Comparison of ENCODE assay signal across 25 mouse cellular contexts in the genomic region with DNA sequence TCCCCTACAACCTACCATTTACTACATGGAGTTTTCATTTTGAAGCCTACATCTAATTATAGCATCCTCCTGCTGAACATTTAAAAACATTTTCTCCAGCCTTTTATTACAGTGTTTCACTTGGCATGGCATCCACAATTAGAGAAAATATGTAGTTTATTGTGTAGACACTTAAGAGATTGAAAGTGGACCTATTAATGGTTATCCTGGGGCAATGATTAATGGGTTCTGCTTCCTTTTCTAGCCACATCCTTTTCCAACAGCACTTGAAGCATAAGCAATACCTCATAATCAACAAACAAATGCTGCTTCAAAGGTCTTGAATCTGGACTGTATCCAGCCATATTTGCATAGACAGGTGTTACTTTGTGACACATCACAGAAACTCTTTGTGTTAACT.
A peak's percentile ranks its signal among the peaks of the same experiment; 100 is the strongest.
DNase-seq lines count a peak whose midpoint lies in the region; ATAC-seq and TF ChIP-seq lines count a peak whose summit lies in the region.
"Had no signal": no experiment of that assay in that cellular context is flagged by ENCODE, and none has a peak within 500 bp of the region (broad histone marks: within the 10 kb centered on the region; RNA-seq: fewer than 3 reads in every experiment).

No protein-coding gene starts in this region.

- no peaks in the 10 kb centered on the region for H3K4me1 ChIP-seq in forebrain, embryonic 14.5 days (ENCODE audit: control insufficient read depth, insufficient read depth, low read length)
- H3K4me1 ChIP-seq in forebrain, embryonic 11.5 days (replicated peaks; ENCODE audit: control insufficient read depth, insufficient read depth, low read length) = no peaks in the 10 kb centered on the region
- H3K4me1 ChIP-seq in kidney, postnatal 0 days (replicated peaks; ENCODE audit: insufficient read depth, low read length) = no peaks in the 10 kb centered on the region
- H3K4me1 ChIP-seq in kidney, embryonic 15.5 days = no peaks in the 10 kb centered on the region
- no peaks in the 10 kb centered on the region for H3K4me1 ChIP-seq in forebrain, postnatal 0 days (ENCODE audit: insufficient read depth)
- H3K4me1 ChIP-seq: heart, embryonic 12.5 days; heart, embryonic 15.5 days had no signal

- H3K36me3 ChIP-seq in forebrain, embryonic 14.5 days (ENCODE audit: control insufficient read depth, insufficient read depth, low read length) = no peaks in the 10 kb centered on the region
- no peaks in the 10 kb centered on the region for H3K36me3 ChIP-seq in forebrain, embryonic 11.5 days (ENCODE audit: control insufficient read depth, insufficient read depth, low read length)
- no peaks in the 10 kb centered on the region for H3K36me3 ChIP-seq in kidney, postnatal 0 days (ENCODE audit: insufficient read depth, low read length)
- no peaks in the 10 kb centered on the region for H3K36me3 ChIP-seq in kidney, embryonic 15.5 days
- no peaks in the 10 kb centered on the region for H3K36me3 ChIP-seq in forebrain, postnatal 0 days (ENCODE audit: insufficient read depth)
- H3K36me3 ChIP-seq: G1E; heart, embryonic 12.5 days; heart, embryonic 15.5 days had no signal

- no peak overlapping the region for H3K9ac ChIP-seq in forebrain, embryonic 14.5 days (ENCODE audit: low read length)
- no peak overlapping the region for H3K9ac ChIP-seq in forebrain, embryonic 11.5 days (ENCODE audit: low read length)
- no peak overlapping the region for H3K9ac ChIP-seq in kidney, postnatal 0 days (ENCODE audit: low read depth, low read length)
- H3K9ac ChIP-seq in kidney, embryonic 15.5 days = no peak overlapping the region
- H3K9ac ChIP-seq in forebrain, postnatal 0 days = no peak overlapping the region
- H3K9ac ChIP-seq: heart, embryonic 12.5 days; heart, embryonic 15.5 days; hindbrain, embryonic 14.5 days had no signal

- TF ChIP-seq CTCF in kidney, postnatal 0 days (IDR thresholded peaks at IDR 0.05; ENCODE audit: low read depth) = no peak
- no peak for TF ChIP-seq CTCF in forebrain, postnatal 0 days (IDR thresholded peaks at IDR 0.05; ENCODE audit: low read depth)

- H3K27ac ChIP-seq in forebrain, embryonic 14.5 days (ENCODE audit: low read depth, low read length) = no peak overlapping the region
- no peak overlapping the region for H3K27ac ChIP-seq in forebrain, embryonic 11.5 days (ENCODE audit: low read depth, low read length)
- no peak overlapping the region for H3K27ac ChIP-seq in kidney, postnatal 0 days
- no peak overlapping the region for H3K27ac ChIP-seq in kidney, embryonic 15.5 days
- no peak overlapping the region for H3K27ac ChIP-seq in forebrain, postnatal 0 days (ENCODE audit: low read depth, low read length)
- H3K27ac ChIP-seq: heart, embryonic 15.5 days; hindbrain, embryonic 14.5 days; hindbrain, postnatal 0 days had no signal

- DNase-seq in forebrain, embryonic 14.5 days (ENCODE audit: low spot score) = peak; percentile 41
- DNase-seq in forebrain, embryonic 11.5 days (ENCODE audit: low spot score) = no peak
- DNase-seq in kidney, postnatal 0 days (ENCODE audit: low spot score) = peak; percentile 6
- DNase-seq in forebrain, postnatal 0 days = peak; percentile 7
- no peak for DNase-seq in adrenal gland, postnatal 36 days
- DNase-seq: adrenal gland, adult 2 months; adrenal gland, postnatal 14 days; B cell, adult 2 months; cerebellum, adult 18-20 months; cerebellum, adult 9-10 months; cerebellum, postnatal 14 days; gastrocnemius, postnatal 25 days; heart, adult 18-20 months; heart, postnatal 10 days; heart, postnatal 36 days had no signal

- no peak overlapping the region for H3K4me2 ChIP-seq in forebrain, embryonic 14.5 days (ENCODE audit: low read length)
- H3K4me2 ChIP-seq in forebrain, embryonic 11.5 days (ENCODE audit: low read depth, low read length, severe bottlenecking) = no peak overlapping the region
- no peak overlapping the region for H3K4me2 ChIP-seq in kidney, postnatal 0 days (ENCODE audit: low read length)
- H3K4me2 ChIP-seq in kidney, embryonic 15.5 days = no peak overlapping the region
- H3K4me2 ChIP-seq in forebrain, postnatal 0 days (ENCODE audit: low read depth) = no peak overlapping the region
- H3K4me2 ChIP-seq: heart, embryonic 12.5 days; heart, embryonic 15.5 days; hindbrain, embryonic 14.5 days had no signal

- no peaks in the 10 kb centered on the region for H3K27me3 ChIP-seq in forebrain, embryonic 14.5 days (replicated peaks; ENCODE audit: control insufficient read depth, insufficient read depth, low read length)
- H3K27me3 ChIP-seq in forebrain, embryonic 11.5 days (ENCODE audit: control insufficient read depth, insufficient read depth, low read length) = no peaks in the 10 kb centered on the region
- no peaks in the 10 kb centered on the region for H3K27me3 ChIP-seq in kidney, postnatal 0 days (ENCODE audit: insufficient read depth, low read length)
- H3K27me3 ChIP-seq in kidney, embryonic 15.5 days = no peaks in the 10 kb centered on the region
- no peaks in the 10 kb centered on the region for H3K27me3 ChIP-seq in forebrain, postnatal 0 days (ENCODE audit: insufficient read depth, low read length)
- H3K27me3 ChIP-seq: CH12.LX; heart, embryonic 12.5 days; heart, embryonic 15.5 days had no signal

- ATAC-seq in forebrain, embryonic 14.5 days = peak; percentile 40; the same call in 1 of the 2 replicates
- no peak for ATAC-seq in forebrain, embryonic 11.5 days (replicated peaks; ENCODE audit: low FRiP score)
- no peak for ATAC-seq in kidney, postnatal 0 days (replicated peaks; ENCODE audit: low FRiP score, low read depth)
- no peak for ATAC-seq in kidney, embryonic 15.5 days (replicated peaks; ENCODE audit: low FRiP score)
- ATAC-seq in forebrain, postnatal 0 days = peak; percentile 12; the same call in 1 of the 2 replicates
- ATAC-seq in megakaryocyte-erythroid progenitor cell, adult 5-6 weeks (replicated peaks; ENCODE audit: low FRiP score, low TSS enrichment, poor library complexity, severe bottlenecking) = no peak
- ATAC-seq: hindbrain, postnatal 0 days; inflammation-experienced regulatory T-cells, adult 6 months; intestine, embryonic 16.5 days had no signal

- no peaks in the 10 kb centered on the region for H3K9me3 ChIP-seq in forebrain, embryonic 14.5 days (replicated peaks; ENCODE audit: control insufficient read depth, low read length)
- H3K9me3 ChIP-seq in forebrain, embryonic 11.5 days (ENCODE audit: control insufficient read depth, low read length) = no peaks in the 10 kb centered on the region
- no peaks in the 10 kb centered on the region for H3K9me3 ChIP-seq in kidney, postnatal 0 days (replicated peaks; ENCODE audit: low read length)
- no peaks in the 10 kb centered on the region for H3K9me3 ChIP-seq in kidney, embryonic 15.5 days (replicated peaks)
- H3K9me3 ChIP-seq in forebrain, postnatal 0 days (ENCODE audit: low read length) = no peaks in the 10 kb centered on the region
- H3K9me3 ChIP-seq: G1E; heart, embryonic 12.5 days; heart, embryonic 15.5 days had no signal

- no peak overlapping the region for H3K4me3 ChIP-seq in forebrain, embryonic 14.5 days (ENCODE audit: low read depth, low read length)
- H3K4me3 ChIP-seq in forebrain, embryonic 11.5 days (ENCODE audit: low read depth, low read length) = no peak overlapping the region
- no peak overlapping the region for H3K4me3 ChIP-seq in kidney, postnatal 0 days (replicated peaks; ENCODE audit: low read depth, low read length)
- no peak overlapping the region for H3K4me3 ChIP-seq in kidney, embryonic 15.5 days (replicated peaks)
- H3K4me3 ChIP-seq in forebrain, postnatal 0 days (ENCODE audit: low read depth, low read length) = no peak overlapping the region
- H3K4me3 ChIP-seq: heart, embryonic 12.5 days; heart, embryonic 15.5 days had no signal

Comparison
In these comparisons a context has a peak if more than half of its experiments do, and no peak if none do; other contexts are left out.
1. ATAC-seq: peak in forebrain, embryonic 14.5 days (single experiment) and forebrain, postnatal 0 days (single experiment); none in forebrain, embryonic 11.5 days (single experiment), kidney, postnatal 0 days (single experiment), kidney, embryonic 15.5 days (single experiment) and megakaryocyte-erythroid progenitor cell, adult 5-6 weeks (single experiment).
2. DNase-seq: peak in forebrain, embryonic 14.5 days (single experiment), kidney, postnatal 0 days (single experiment) and forebrain, postnatal 0 days (single experiment); none in forebrain, embryonic 11.5 days (single experiment) and adrenal gland, postnatal 36 days (0 of 2).